Mouse (Mus musculus): ENCODE data around the gene Kcnk3.

Kcnk3 gene

DNA sequence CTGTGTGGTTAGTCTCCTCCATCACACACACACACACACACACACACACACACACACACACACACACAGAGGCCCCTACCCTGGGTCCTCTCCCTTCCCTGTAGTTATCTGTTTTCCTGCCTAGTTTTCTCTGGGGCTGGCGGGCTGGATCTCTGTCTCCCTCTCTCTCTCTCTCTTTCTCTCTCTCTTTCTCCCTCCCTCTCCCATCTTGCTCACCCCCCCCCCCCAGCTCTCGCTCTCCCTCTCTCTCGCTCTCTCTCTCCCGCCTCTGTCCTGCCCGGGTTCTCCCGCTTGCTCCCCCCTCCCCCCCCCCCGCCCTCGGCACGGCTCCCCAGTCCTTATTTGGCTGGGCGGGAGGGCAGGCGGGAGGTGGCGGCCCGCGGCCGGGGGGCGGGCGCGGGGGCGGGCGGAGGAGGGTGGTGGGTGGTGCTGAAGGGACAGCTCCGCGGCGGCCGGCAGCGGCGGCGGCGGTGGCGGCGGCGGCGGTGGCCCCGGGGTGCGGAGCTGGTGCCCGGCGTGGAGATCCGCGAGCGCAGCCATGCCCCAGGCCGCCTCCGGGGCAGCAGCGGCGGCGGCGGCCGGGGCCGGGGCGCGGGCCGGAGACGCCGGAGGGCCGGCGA, at the start of gene Kcnk3:
TSS of gene Kcnk3 (plus strand) at position 490 of the 620 bp plus-strand sequence.
- DNase-seq (ENCODE audit: low spot score): no peak

DNA sequence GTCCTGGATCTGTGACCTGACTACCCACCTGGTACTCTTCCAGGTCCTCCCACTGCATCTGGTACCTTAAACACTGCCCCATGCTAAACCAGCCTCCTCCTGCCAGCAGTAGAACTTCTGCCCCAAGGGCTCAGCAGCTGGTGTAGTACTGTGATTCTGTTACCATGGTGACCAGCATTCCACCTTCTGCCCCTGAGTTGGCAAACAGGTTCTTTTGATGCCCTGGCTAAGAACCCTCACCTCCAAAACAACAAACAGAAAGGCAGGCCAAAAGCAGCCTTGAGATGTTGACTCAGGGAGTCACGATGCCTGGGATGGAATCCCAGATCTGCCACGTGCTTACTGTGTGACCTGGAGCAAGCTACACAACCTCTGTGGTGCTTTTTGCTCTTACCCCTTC, 42.3 kb upstream of the Kcnk3 start, which contains the start of gene Cib4:
TSS of gene Cib4 (minus strand) at position 139 of the 400 bp plus-strand sequence.
- no peak for DNase-seq (ENCODE audit: low spot score)

DNA sequence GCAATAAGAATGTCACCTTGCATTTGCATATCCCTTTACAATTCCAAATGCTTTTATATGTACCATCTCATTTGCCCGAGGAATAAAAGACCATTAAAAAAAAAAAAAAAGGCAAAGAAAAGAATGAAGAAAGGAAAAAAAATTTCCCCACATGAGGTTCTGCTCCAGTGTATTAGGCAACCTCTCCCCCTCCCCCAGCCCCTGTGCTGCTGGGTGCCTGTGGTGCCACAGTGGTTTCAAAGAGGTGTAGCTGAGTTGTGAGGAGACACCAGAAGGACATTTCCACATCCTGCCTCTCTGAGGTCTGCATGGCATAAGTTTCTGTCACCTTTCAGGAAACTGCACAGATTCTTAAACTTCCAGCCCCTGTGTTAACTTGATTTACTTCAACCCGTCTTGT, 39.3 kb upstream of the Kcnk3 start:
- no peak for DNase-seq (ENCODE audit: low spot score)

DNA sequence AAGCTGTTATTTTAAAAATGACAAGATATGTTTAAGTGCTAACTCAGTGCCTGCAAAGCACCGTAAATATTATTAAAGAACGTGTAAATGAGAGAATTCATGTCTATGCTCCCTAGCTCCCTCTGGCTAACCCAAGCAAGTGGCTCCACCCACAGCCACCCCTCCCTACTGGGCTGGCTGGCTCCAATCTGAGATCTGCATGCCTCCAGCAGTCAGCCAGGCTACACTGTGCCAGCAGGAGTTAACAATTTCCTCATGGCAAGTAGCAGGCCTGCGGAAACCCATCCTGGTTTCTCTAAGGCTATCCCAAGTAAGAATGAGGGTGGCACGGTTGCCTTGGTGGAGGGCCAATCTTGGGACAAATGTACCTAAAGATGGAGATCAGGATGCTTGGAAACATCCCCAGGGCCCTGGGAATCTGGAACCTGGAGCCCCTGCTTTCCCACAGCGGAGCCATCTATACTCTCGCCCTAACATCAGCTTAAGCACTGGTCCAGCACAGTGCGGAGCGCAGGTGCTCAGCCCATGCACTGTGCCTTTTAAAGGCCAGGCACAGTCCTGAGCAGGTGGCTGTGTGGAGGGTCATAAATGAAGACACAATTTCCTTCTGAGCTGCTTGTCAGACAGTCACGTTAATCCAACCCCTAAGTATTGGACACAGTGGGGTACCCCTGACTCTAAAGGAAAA, 37.5 kb upstream of the Kcnk3 start:
- DNase-seq (ENCODE audit: low spot score): no peak

DNA sequence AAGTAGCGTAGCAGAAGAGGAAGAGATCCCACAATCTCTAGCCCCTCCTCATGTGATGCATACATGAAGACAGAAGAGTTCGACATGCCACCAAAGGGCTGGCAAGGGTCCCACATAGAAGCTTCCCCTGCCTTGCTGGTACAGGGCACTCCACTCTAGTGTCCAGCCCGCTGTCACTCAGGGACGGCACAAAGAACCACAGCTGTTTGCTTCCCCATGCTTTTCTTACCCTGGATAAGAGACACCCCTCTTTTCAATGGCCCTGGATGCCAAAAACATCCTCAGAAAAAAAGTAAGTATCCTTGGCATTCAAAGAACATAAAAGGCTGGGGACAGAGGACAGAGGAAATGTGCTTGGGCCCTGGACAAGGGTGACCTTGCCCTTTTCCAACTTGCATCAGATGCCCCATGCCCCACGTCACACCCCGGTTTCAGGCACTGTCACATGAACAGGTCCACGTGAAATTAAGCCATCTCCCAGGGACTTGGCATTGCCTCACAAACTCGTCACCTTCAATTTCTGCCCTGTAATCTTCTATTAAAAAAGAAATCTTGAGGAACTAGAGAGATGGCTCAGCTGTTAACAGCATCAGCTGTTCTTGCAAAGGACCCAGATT, 36.8 kb upstream of the Kcnk3 start:
- DNase-seq (ENCODE audit: low spot score): no peak

DNA sequence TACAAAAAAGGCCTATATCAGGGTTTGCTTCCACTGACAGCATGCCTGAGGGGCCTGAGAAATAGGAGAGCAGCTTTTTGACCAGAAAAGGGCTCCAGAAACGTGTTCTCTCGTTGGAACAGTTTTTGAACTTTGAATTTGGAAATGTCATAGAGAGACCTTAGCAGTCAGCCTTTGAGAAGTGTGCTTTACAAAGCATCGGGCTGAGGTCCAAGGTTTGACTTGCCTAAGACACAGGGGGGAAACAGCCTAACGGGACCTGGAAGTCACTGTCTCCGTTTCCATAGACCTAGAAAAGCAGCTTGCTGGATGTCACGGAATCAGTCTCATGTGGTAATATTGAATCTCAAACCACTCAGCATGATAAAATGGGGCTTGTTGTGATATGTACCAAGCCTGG, 36.0 kb upstream of the Kcnk3 start:
- no peak for DNase-seq (ENCODE audit: low spot score)

DNA sequence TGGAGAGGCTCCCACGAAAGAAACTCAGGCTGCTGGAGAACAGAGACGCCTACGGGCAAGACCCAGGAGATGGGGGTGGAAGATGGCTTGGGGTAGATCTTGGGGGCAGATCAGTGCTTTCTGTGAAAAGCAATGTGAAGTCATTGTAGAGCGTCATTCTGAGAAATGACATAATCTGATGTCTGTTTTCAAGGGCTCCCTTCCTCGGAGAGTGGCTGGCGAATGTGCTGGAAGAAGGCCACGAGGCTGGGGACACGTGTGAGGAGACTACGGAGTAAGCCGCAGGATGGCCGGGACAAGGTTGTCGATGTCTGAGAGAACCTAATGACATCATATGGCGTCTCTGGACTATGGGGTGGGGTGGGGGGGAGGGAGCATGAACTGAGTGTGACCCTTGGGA, 34.0 kb upstream of the Kcnk3 start:
- DNase-seq (ENCODE audit: low spot score): no peak

DNA sequence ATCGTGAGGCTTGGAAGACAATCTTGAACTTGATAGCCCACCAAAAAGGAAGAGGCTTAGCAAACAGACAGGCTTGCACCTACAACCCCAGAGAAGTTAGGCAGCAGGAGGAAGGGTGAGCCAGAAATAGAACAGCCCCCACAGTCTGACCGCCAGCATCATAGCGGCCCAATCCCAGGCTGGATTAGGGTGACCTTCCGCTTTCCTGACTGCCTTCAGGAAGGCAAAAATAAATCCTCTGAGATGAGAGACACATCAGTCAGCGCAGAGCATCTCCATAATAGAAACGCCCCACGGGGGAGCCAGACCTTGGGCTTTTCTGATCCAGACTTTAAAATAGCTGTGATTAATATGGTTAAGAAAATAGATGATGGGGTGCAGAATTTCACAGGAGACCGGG, 33.0 kb upstream of the Kcnk3 start:
- no peak for DNase-seq (ENCODE audit: low spot score)

DNA sequence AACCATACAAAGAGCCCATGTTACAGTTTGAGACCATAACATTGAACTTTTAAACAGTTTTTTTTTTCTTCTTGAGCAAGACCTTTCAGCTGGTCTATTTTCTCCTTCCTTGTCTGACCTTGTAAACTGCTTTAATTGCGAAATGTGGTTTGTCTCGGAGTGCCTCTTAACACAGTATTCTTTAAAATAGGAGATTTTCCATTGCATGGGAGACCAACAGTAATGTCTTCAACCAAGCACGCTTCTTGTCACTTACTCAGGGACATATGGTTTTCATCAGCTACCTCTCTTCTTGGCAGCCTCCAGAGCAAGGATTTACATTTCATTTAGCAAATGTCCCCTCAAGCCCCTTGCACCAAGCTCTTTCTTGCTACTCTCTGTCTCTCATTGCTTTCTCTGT, 31.7 kb upstream of the Kcnk3 start:
- no peak for DNase-seq (ENCODE audit: low spot score)

DNA sequence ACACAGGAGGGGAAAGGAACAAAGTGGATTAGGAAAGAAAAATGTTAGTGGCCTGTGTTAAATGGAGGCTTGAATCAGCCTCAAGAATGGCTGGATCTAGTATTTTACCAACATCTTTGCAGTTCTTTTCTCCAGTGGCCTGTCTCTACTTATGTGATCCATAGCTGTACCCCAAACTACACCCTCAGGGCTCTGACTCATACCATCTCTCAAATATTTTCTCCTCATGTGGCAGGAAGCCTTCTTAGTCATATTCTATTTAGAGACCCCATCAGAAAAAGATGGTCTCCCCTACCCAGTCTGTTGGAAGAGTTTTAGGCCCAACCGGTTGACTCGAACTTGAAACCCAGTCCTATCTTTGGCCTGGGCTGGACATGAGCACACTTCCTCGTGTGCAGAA, 28.5 kb upstream of the Kcnk3 start:
- DNase-seq (ENCODE audit: low spot score): no peak

DNA sequence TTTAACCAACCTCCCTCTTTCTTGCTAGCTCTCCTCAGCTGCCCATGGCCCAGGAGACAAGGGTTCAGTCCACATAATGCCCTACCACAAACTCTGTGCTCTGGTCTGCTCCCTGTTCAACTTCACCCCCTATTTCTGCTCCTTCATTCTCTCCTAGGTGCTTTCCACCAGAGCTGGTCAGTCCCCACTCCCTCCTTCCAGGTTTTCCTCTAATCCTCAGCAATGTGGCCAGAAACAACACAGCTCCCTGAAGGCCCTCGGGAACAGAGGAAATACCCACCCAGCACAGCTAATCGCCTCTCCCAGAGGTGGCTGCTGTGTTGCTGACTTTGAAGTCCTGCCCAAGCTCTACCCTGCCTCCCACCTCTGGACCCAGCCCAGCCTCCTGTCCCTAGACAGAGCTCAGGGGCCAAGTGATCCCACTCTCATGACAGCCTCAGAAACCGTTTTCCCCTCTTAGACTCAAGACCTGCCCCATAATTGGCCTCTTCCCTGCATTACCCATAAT, 27.9 kb upstream of the Kcnk3 start:
- no peak for DNase-seq (ENCODE audit: low spot score)

DNA sequence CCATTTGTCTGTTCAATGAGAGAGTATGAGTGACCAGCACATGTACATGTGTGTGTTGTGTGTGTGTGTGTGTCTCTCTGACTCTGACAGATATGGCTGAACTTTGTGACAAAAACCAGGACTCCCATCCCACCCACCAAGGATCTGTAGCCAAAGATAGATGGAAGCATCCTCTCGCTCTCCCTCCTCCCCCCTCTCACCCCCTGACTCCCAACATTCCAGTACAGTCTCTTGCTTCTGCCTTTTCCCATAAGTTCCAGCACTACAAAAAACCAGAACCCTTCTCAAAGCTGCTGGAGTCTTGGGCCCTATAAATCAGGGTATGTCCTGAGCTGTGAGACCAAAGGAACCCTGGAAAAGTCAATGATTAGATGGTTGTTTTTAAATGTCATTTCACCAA, 19.5 kb upstream of the Kcnk3 start:
- DNase-seq (ENCODE audit: low spot score): no peak

DNA sequence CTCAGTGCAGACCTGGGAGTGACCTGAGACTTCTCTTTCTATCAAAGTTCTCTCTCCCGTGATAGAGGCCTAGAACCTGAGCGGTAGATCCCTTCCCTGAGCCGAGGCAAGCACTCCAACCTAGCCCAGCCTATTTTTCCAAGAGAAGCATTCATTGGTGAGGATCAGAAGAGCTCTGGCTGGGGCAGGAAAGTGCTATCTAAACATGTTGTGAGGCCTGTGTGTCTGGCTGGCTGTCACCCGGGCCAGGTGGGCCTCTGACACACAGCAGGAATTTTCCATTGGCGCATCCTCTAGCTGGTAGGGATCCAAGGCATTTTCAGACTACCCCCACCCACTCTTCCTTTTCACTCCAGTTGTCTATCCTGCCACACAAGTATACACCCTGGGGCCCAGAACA, 16.1 kb upstream of the Kcnk3 start:
- DNase-seq (ENCODE audit: low spot score): no peak

DNA sequence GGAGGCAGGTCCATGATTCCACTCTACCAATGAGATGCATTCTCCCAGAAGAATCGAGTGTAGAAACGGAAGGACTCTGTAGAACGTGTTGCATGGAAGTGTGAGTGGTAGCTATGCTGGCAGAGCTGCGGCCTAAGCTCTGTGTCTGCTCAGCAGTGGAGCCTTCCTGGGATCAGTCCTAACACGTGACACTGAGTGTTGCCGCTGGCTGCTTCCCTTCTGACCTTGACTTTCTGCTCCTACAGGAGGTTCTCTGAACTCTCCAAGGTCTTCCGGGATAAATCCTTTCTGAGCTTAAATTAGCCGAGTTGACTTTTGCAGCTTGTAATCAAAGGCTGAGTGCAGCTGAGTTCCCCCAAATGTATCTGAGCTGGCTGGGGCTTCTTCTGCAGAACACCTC, 13.6 kb upstream of the Kcnk3 start:
- DNase-seq (ENCODE audit: low spot score): no peak

DNA sequence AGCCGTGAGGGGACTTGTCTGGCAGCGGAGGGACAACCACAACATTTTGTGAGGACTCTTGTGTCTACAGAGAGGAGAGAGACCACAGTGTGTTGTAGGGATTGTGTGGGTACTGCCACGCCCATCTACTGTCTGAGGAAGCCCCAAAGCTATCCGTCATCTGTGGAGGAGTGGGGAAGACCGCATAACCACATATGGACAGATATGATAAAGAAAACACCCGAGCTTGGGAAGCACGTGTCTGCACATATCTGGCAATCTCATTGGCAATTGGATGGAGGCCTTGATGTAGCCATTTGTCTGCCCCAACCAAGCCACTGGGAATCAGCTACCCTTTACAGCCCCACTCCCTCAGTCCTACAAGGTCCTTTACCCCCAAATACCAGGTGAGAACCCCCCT, 11.7 kb upstream of the Kcnk3 start:
- no peak for DNase-seq (ENCODE audit: low spot score)

DNA sequence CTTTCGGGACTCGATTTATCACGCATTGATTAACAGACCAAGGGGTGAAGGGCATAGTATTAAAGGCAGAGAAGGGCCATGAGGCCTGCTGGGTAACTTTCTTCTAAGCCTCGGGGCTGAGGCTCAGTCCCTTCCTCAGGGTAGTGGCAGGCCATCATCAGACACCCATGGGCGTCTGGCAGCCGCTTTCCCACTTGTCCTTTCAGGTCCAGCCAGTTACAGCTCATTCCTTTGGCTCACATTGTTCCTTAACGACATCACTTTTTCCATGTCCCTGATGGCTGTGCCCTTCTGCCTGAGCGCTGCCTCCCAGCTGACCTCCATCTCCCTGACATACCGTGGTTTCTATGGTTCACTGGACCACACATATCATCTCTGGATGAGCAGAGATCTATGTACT, 10.7 kb upstream of the Kcnk3 start:
- no peak for DNase-seq (ENCODE audit: low spot score)

DNA sequence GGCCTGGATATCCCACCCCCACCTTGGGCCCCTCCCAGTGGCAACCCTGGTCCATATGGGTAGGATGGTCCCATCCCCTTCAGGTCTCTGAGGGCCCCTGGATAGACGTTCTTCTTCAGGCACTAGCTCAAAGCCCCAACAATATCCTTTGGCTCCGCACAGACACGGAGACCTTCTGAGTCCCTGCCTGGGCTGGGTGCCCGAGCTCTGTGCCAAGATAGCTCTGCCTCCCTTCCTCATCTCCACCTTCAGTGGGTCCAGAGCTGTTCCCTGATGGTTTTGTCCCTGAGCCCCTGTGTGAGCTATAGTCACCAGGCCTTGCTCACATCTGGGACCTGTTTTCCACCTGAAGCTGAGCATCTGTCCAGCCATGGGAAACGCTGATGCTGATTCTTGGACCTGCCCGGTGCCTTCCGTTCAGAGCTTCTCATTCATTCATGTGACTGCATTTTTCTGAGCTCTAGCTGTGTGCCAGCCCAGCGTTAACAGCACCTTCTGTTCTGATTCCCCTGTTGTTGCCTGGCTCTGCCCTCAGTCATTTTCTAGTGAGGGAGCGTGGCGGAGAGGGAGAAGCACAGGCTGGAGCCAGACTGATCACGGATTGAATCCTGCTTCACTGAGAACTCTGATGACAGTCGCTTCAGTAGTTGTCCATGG, 10.2 kb upstream of the Kcnk3 start:
- no peak for DNase-seq (ENCODE audit: low spot score)

DNA sequence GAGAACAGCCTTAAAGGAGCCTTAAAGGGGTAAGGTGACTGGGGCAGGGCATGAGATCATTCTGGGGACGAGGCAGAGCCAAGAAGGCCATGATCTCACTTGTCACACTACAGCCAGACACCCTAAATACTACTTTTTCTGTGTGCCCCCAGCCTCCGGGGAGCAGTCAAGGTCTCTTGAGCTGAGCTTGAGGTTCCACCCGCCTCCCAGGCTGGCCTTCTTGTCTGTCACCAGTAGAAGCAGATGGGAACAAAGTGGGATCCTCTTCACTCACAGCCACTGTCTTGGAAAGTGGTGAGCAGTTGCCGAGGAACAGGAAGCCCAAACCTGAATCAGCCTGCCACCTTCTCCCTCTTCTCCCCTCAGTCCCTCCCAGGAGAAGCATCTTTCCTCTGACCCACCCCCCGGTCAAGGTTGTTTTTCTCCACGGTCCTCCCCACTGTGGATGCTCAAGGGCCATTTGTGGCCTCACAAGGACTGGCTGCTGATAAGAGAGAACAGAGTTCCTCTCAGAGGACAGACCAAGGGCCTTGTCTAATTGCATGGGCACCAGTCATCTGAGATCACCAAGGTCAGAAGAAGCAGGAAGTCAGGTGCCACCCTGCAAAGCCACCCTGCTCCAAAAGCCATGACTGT, 9.4 kb upstream of the Kcnk3 start:
- no peak for DNase-seq (ENCODE audit: low spot score)

DNA sequence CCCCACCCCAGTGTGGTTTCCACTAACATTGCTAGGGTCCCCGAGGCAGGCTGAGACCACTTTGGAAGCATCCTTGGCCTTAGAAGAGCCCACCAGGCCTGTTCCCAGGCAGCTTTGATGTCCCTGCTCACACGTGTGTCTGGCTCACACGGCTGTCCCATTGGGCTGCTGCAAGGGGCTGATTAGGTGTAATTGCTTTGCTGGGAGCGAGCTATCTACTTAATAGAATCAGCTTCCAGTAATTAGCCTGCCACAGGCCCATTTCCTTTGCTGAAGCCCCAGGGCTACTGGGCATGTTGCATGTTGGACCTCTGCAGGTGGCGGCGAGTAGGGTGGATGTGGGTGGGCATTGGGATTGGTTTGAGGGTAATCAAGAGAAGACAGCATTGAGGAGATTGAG, 7.2 kb upstream of the Kcnk3 start:
- no peak for DNase-seq (ENCODE audit: low spot score)

DNA sequence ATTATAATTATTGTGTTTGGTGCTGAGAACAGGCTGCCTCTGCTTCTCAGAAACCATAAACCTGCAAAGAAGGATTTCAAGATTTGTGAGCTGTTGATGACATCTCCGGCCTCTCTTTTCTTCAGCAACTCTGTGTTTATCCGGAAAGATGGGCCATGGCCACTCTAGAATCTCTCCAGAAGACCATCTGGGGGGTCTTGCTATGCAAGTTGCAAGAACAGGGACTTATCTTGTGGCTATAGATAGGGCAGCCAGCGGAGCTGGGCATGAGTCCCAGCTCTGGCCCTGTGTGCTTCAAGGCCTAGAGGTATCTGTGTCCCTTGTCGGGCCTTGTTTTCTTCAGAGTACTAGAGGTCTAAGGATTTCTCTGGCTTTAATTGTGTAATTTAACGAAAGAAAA, 6.0 kb upstream of the Kcnk3 start:
- no peak for DNase-seq (ENCODE audit: low spot score)

DNA sequence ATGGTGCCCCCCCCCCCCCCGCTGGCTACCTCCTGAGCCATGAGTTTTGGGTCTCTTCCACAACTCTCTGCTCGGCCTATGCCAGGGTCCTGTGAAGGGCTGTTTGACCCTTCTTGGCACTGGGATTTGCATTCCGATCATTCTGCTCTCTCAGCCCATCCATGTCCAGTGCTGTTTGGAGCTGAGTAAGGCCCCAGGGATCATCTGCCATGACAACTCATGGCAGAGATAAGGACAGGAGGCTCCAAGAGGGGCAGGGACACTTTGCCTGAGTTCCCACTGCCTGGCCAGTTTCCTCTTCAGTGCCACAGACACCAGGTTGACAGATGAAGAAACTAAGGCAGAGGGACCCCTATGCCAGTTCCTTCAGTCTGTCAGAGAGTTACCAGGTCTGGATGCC, 1.4 kb upstream of the Kcnk3 start:
- DNase-seq (ENCODE audit: low spot score): no peak

DNA sequence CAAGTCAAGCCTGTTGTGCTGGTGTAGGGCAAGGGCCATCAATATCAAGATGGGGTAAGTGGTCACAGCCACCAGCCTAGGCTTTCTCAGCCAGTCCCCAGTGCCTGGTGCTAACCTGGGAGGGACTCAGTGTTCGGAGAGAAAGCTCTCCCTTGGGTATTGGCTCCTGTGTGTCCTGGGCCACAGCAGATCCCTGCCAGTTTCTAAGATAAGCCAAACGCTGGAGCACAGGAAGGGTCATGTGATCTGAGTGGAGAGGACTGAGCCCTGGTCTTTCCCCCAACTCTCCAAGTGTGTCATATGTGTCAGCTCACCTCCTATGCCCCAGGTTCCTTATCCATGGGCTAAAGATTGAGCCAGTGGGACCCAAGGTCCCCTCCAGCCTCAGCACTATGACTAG, 869 bp upstream of the Kcnk3 start:
- DNase-seq (ENCODE audit: low spot score): no peak
